Mouse (Mus musculus) forebrain, embryonic 13.5 days (tissue): ENCODE measurements at regions not wholly inside any gene's neighbourhood (a gene's known extent, or its start where the extent isn't known, plus 50 kb on each side); places are given as distances from the start of the nearest gene placed in this dataset.

Experiments
- ATAC-seq: fragments of 200-750 bp; cut with Nextera tagmentation; 2 replicates; pipeline ENCODE4 v1.8.0; 2017
- H3K27ac ChIP-seq: fragments of 300-500 bp; sonication (generic); 2 replicates; pipeline ENCODE4 v1.5.1; 2015; ENCODE audit warnings: inconsistent platforms, mild to moderate bottlenecking, moderate library complexity
- H3K27me3 ChIP-seq: fragments of 300-500 bp; sonication (generic); 2 replicates; pipeline ENCODE4 v1.6.1; 2015; ENCODE audit warnings: mild to moderate bottlenecking, inconsistent platforms
- H3K36me3 ChIP-seq: fragments of 300-500 bp; sonication (generic); 2 replicates; pipeline ENCODE4 v1.6.1; 2015; ENCODE audit warnings: mild to moderate bottlenecking, inconsistent platforms; ENCODE audit not compliant: poor library complexity, severe bottlenecking
- H3K4me1 ChIP-seq: fragments of 300-500 bp; sonication (generic); 2 replicates; pipeline ENCODE4 v1.6.1; 2015; ENCODE audit warnings: inconsistent platforms
- H3K4me2 ChIP-seq: fragments of 300-500 bp; sonication (generic); 2 replicates; pipeline ENCODE4 v1.6.1; 2015; ENCODE audit warnings: inconsistent platforms, mild to moderate bottlenecking, moderate library complexity
- H3K4me3 ChIP-seq: fragments of 300-500 bp; sonication (generic); 2 replicates; pipeline ENCODE4 v1.5.1; 2015; ENCODE audit warnings: mild to moderate bottlenecking, inconsistent platforms
- H3K9ac ChIP-seq: fragments of 300-500 bp; sonication (generic); 2 replicates; pipeline ENCODE4 v1.6.1; 2015; ENCODE audit warnings: mild to moderate bottlenecking, inconsistent platforms
- H3K9me3 ChIP-seq: fragments of 300-500 bp; sonication (generic); replicated peaks from 2 replicates; pipeline ENCODE4 v1.6.1; 2016; ENCODE audit warnings: inconsistent platforms
- WGBS: fragments of 180-500 bp; shearing (Covaris S2); methylation state at CpG from one replicate; pipeline ENCODE4 v1.1.7; 2015; 5-methylcytosine and 5-hydroxymethylcytosine counted together

DNA sequence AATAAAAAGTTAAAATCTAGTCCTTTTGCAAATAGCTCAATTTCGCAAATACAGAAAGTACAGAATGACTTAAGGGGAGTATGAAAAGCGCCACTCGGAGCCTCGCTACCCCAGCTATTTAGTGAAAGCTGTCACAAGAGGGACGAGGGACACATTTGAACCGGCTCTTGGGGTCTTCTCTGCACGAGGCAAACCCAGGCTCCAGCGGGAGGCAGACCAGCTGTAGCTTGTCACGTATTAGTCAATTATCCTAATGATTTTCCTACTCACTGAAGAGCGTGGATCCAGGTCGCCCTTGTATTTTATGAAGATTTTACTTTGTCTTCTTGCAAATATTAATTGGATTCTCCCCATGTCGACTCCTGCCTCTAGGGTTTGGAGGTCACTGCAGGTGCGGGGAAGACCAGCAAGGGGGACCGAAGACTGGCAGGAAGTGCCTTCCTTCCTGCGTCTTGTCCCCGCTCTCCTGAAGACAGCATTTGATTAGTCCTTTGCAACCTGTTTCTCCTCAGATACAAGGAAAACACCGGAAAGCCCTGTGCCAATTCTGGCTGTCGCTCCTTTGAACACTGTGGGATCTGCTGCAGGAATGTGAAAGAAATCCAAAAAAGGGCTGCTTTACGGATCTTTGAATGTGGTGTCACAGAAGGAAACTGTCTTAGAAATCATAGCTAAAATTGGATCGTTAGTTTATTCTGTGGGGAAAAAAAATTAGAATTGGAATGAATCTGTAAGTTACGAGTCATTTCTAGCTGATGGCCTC lies 209.1 kb downstream of the Etnk1 start:
- Histone ChIP-seq H3K27me3 (no peaks in the 10 kb centered on the region), H3K4me2 (no peak overlapping the region), H3K4me1 (peaks cover 13% of the 10 kb centered on the region), H3K4me3 (no peak overlapping the region), H3K27ac (no peak overlapping the region), H3K36me3 (no peaks in the 10 kb centered on the region), H3K9ac (no peak overlapping the region), H3K9me3 (no peaks in the 10 kb centered on the region)
- ATAC-seq = no peak
- WGBS = 75% methylated on average over 21 of the region's 21 CpGs

DNA sequence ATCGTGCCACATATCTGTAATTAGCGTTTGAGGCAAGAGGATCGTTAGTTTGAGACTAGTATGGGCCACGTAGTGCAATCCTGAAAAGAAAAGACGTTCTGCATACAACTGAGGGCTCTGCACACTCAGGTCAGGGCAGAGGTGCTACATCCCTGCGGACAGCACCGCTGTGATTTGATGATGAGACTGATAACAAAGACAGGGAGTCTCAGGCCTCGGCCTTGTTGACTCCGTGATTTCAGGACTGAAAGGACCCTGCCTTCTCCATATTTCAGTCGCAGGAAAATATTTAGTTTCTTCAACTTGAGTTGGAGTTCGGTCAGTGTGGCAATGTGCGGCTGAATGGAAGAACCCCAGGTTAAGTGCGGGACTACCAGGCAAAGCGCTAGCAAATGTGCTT lies 210.1 kb downstream of the Etnk1 start:
- H3K27me3 ChIP-seq = no peaks in the 10 kb centered on the region
- H3K9me3 ChIP-seq = no peaks in the 10 kb centered on the region
- no peak overlapping the region for H3K4me2 ChIP-seq
- H3K4me1 ChIP-seq = peaks cover 12% of the 10 kb centered on the region
- 78% methylated on average over 14 of the region's 14 CpGs for whole genome bisulfite sequencing
- no peak overlapping the region for H3K4me3 ChIP-seq
- no peak overlapping the region for H3K9ac ChIP-seq
- ATAC-seq = no peak
- H3K36me3 ChIP-seq = no peaks in the 10 kb centered on the region
- no peak overlapping the region for H3K27ac ChIP-seq

DNA sequence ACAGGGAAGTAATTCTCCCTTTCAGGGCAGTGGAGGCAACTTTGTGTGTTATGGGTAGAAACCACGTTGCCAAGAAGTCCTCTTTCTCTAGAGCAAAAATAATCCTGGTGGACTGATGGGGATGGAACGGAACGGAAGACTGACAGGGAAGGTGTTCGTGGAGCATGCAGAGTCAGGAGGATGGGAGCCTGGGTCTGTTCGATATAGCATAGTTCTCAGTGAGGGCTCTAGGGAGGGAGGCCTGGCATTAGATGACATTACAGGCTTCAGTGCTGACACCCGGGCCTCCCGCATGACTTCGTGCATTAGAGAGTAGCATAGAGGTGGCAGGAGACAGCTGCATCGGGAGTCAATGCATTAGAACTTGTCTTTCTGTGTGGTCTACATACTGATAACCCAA lies 211.1 kb downstream of the Etnk1 start:
- H3K27me3 ChIP-seq = no peaks in the 10 kb centered on the region
- 96% methylated on average over 9 of the region's 9 CpGs for WGBS

DNA sequence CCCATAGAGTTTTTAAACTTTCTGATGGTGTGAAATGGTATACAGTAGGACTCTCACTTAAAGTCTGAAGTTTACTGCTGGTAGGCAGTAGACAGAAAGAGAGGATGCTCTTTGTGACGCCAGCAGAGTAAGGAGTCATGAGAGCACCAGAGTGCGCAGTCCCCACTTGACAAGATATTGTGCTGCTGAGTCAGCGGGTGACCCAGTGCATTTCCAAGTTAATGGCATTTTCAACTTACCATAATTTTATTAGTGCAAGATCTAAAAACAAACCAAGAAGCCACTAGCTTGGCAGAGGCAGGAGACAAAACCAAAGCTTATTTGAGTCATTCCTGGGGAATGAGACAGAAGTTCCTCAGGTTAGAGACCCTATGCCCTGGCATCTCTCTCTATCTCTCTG lies 213.5 kb downstream of the Etnk1 start:
- 0 out of 2 replicates have a peak, but pooled peaks cover 3% of the 10 kb centered on the region for H3K4me1 ChIP-seq
- H3K27ac ChIP-seq = no peak overlapping the region
- no peaks in the 10 kb centered on the region for H3K36me3 ChIP-seq
- H3K4me2 ChIP-seq = no peak overlapping the region
- H3K27me3 ChIP-seq = no peaks in the 10 kb centered on the region
- ATAC-seq = no peak
- 97% methylated on average over 3 of the region's 3 CpGs for WGBS
- H3K9me3 ChIP-seq = no peaks in the 10 kb centered on the region
- H3K9ac ChIP-seq = no peak overlapping the region
- H3K4me3 ChIP-seq = no peak overlapping the region

More for the DNA sequence above, 211.1 kb downstream of the Etnk1 start:
- no peak for ATAC-seq
- Histone ChIP-seq H3K36me3 (no peaks in the 10 kb centered on the region), H3K9ac (no peak overlapping the region), H3K27ac (no peak overlapping the region), H3K4me1 (0 out of 2 replicates have a peak, but pooled peaks cover 3% of the 10 kb centered on the region), H3K4me2 (no peak overlapping the region), H3K9me3 (no peaks in the 10 kb centered on the region), H3K4me3 (no peak overlapping the region)

GRCm38 (mm10) chr6:143386597-143387450 lies 219.8 kb downstream of the Etnk1 start:
- H3K27me3 ChIP-seq = no peaks in the 10 kb centered on the region
- H3K9me3 ChIP-seq = no peaks in the 10 kb centered on the region
- no peak overlapping the region for H3K9ac ChIP-seq
- H3K4me2 ChIP-seq = no peak overlapping the region
- no peak for ATAC-seq
- no peaks in the 10 kb centered on the region for H3K4me1 ChIP-seq
- WGBS = 93% methylated on average over 16 of the region's 16 CpGs
- no peak overlapping the region for H3K27ac ChIP-seq
- no peak overlapping the region for H3K4me3 ChIP-seq
- H3K36me3 ChIP-seq = no peaks in the 10 kb centered on the region

DNA sequence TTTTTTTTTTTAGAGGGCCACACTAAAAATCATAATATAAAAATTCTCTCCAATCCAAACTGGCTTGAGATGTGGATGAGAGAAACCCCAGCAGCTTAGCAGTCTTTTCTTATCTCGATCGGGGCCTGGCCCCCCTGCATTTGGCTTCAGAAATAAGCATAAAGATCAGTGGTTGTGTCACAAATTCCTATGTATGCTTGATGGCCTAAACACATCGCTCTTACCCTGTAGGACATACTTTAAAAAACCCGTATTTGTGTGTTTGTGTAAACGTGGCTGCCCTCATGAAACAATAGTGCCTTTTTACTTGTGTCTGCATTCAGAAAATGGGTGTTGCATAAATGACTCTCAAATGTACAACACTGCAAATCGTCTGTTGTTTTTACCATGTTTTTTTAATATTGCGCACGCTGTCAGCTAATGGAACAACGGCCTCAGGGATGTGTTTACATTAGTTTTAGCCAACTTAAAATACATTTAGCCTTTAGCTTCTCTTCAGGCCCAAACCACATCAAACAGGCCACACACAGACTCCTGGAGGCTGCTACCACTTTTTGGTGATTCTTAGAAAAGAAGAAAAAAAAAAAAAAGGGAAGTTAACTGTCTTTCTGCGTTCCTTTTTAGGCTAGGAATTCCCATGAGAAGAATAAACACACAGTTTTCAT lies 226.7 kb downstream of the Etnk1 start:
- Histone ChIP-seq H3K9ac (no peak overlapping the region), H3K27me3 (no peaks in the 10 kb centered on the region), H3K36me3 (no peaks in the 10 kb centered on the region), H3K27ac (no peak overlapping the region), H3K4me3 (no peak overlapping the region), H3K9me3 (no peaks in the 10 kb centered on the region), H3K4me2 (no peak overlapping the region), H3K4me1 (no peaks in the 10 kb centered on the region)
- no peak for ATAC-seq
- 77% methylated on average over 10 of the region's 10 CpGs for WGBS

DNA sequence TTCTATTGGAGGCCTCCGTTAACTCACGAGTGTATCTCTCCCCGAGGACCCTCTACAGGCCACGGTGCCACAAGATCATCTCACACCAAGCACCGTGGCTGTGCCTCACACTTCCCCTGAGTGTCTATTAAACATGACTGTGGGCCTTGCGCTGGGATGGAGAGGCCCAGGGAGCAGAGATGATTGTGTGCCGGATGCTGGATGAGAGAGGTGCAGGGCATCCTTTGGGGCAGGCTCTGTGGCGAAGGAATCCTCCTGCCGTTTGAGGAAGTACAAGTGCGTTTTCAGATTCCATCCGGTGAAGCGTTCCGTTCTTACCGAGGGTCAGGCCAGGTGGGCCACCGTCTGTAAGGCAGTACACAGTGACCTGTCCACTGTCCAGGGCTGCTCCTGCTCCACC lies 227.4 kb downstream of the Etnk1 start:
- no peak for ATAC-seq
- Histone ChIP-seq H3K9ac (no peak overlapping the region), H3K9me3 (no peaks in the 10 kb centered on the region), H3K4me1 (no peaks in the 10 kb centered on the region), H3K27me3 (no peaks in the 10 kb centered on the region), H3K4me2 (no peak overlapping the region), H3K36me3 (no peaks in the 10 kb centered on the region), H3K4me3 (no peak overlapping the region), H3K27ac (no peak overlapping the region)
- WGBS = 91% methylated on average over 15 of the region's 15 CpGs

GRCm38 (mm10) chr6:143401436-143401835 lies 234.4 kb downstream of the Etnk1 start:
- no peak overlapping the region for H3K9ac ChIP-seq
- H3K4me1 ChIP-seq = peaks cover 14% of the 10 kb centered on the region
- H3K27me3 ChIP-seq = no peaks in the 10 kb centered on the region; the same call in 1 of the 2 replicates
- no peak overlapping the region for H3K4me3 ChIP-seq
- H3K9me3 ChIP-seq = no peaks in the 10 kb centered on the region; the same call in 1 of the 2 replicates
- H3K36me3 ChIP-seq = no peaks in the 10 kb centered on the region
- no peak overlapping the region for H3K27ac ChIP-seq
- no peak overlapping the region for H3K4me2 ChIP-seq
- 0 out of 2 replicates have a peak, but pooled peaks have one; percentile 24 for ATAC-seq
- 3% methylated on average over 8 of the region's 8 CpGs for WGBS

DNA sequence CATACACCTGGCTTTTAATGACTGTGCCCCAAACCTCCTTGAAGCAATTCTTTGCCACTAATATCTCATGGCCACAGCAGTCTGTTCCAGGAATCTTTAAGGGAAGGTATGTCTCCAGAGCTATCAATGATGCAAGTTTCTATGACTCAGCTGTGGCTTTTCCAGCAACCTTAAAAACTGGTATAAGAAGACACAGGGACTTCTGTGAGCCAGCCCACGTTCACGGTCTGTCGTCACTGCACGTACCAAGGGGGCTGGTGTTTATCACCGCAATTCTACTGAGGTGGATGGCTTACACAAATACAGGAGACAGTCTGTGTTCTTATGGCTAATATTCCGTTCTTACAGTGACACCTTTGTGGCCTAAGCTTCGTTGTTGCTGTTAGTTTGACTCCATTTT lies 234.9 kb downstream of the Etnk1 start:
- H3K4me1 ChIP-seq = peaks cover 18% of the 10 kb centered on the region
- H3K9me3 ChIP-seq = no peaks in the 10 kb centered on the region; the same call in 1 of the 2 replicates
- no peak overlapping the region for H3K9ac ChIP-seq
- H3K36me3 ChIP-seq = no peaks in the 10 kb centered on the region
- H3K27ac ChIP-seq = no peak overlapping the region
- no peak overlapping the region for H3K4me2 ChIP-seq
- WGBS = 76% methylated on average over 7 of the region's 7 CpGs
- no peak overlapping the region for H3K4me3 ChIP-seq
- H3K27me3 ChIP-seq = no peaks in the 10 kb centered on the region; the same call in 1 of the 2 replicates
- no peak for ATAC-seq

GRCm38 (mm10) chr6:143402766-143403165 lies 235.7 kb downstream of the Etnk1 start:
- H3K9ac ChIP-seq = no peak overlapping the region
- no peaks in the 10 kb centered on the region; the same call in 1 of the 2 replicates for H3K9me3 ChIP-seq

GRCm38 (mm10) chr6:143404521-143404920 lies 237.5 kb downstream of the Etnk1 start:
- no peak for ATAC-seq

More at GRCm38 (mm10) chr6:143402766-143403165, 235.7 kb downstream of the Etnk1 start:
- Histone ChIP-seq H3K27me3 (no peaks in the 10 kb centered on the region; the same call in 1 of the 2 replicates), H3K27ac (no peak overlapping the region), H3K4me3 (no peak overlapping the region), H3K36me3 (no peaks in the 10 kb centered on the region), H3K4me1 (peaks cover 20% of the 10 kb centered on the region), H3K4me2 (no peak overlapping the region)
- no peak for ATAC-seq
- 64% methylated on average over 7 of the region's 7 CpGs for WGBS

GRCm38 (mm10) chr6:143412056-143412455 lies 245.0 kb downstream of the Etnk1 start:
- no peak overlapping the region for H3K4me3 ChIP-seq
- no peak overlapping the region for H3K27ac ChIP-seq
- H3K9ac ChIP-seq = no peak overlapping the region
- H3K27me3 ChIP-seq = no peaks in the 10 kb centered on the region
- H3K36me3 ChIP-seq = no peaks in the 10 kb centered on the region
- 92% methylated on average over 5 of the region's 5 CpGs for WGBS
- no peak overlapping the region for H3K4me2 ChIP-seq
- no peak for ATAC-seq
- H3K4me1 ChIP-seq = no peaks in the 10 kb centered on the region
- H3K9me3 ChIP-seq = peaks cover 3% of the 10 kb centered on the region; the same call in 1 of the 2 replicates

More at GRCm38 (mm10) chr6:143404521-143404920, 237.5 kb downstream of the Etnk1 start:
- no peak overlapping the region for H3K4me2 ChIP-seq
- no peaks in the 10 kb centered on the region; the same call in 1 of the 2 replicates for H3K27me3 ChIP-seq
- WGBS = 50% methylated on average over 4 of the region's 4 CpGs
- no peaks in the 10 kb centered on the region for H3K36me3 ChIP-seq
- no peaks in the 10 kb centered on the region; the same call in 1 of the 2 replicates for H3K9me3 ChIP-seq
- H3K4me3 ChIP-seq = no peak overlapping the region
- H3K27ac ChIP-seq = no peak overlapping the region
- no peak overlapping the region for H3K9ac ChIP-seq
- H3K4me1 ChIP-seq = peaks cover 20% of the 10 kb centered on the region
